Mouse (Mus musculus): ENCODE results near the gene Ngef. TPM values are rescaled to one million over a fixed set of nuclear protein-coding genes. Genes with fewer than 3 reads are reported as not detected.

The Ngef gene
- total RNA-seq, 1 experiment, result 1.2 TPM

- H3K36me3 ChIP-seq (ENCODE audit: control insufficient read depth, insufficient read depth, low read length, poor library complexity, severe bottlenecking), result no peaks in the 10 kb centered on the region
- H3K4me3 ChIP-seq (ENCODE audit: insufficient read depth in 1 of 2, low read depth in 1 of 2, low read length in 2 of 2, poor library complexity in 1 of 2, severe bottlenecking in 1 of 2), result no peak overlapping the region
- no peak for DNase-seq (ENCODE audit: low read depth, low spot score)
- H3K9me3 ChIP-seq (ENCODE audit: control insufficient read depth, insufficient read depth, low read depth, low read length), result no peaks in the 10 kb centered on the region
- H3K27ac ChIP-seq (ENCODE audit: insufficient read depth, low read depth, low read length, poor library complexity, severe bottlenecking), result no peak overlapping the region
- in situ Hi-C loops (cut with MboI; ENCODE audit: low sequenced_read_pairs in 2 of 2, unreplicated experiment in 2 of 2), result no loop called here
- TF ChIP-seq CHD2 (IDR thresholded peaks at IDR 0.05; ENCODE audit: low read depth, low read length), result no peak
- no peak for TF ChIP-seq HCFC1 (IDR thresholded peaks at IDR 0.05; ENCODE audit: borderline replicate concordance, insufficient read depth, low read length)
- TF ChIP-seq ZNF384 (IDR thresholded peaks at IDR 0.05; ENCODE audit: low read depth, low read length), result no peak
- no peak for TF ChIP-seq MAFK (IDR thresholded peaks at IDR 0.05; ENCODE audit: insufficient read depth, low read depth, low read length)
- TF ChIP-seq ZC3H11A (IDR thresholded peaks at IDR 0.05; ENCODE audit: borderline replicate concordance, low read depth, low read length), result no peak
- no peaks in the 10 kb centered on the region for H3K4me1 ChIP-seq (ENCODE audit: control insufficient read depth in 2 of 2, insufficient read depth in 2 of 2, low read length in 2 of 2, poor library complexity in 1 of 2)
- H3K9ac ChIP-seq (ENCODE audit: insufficient read depth, low read depth, low read length, poor library complexity, severe bottlenecking), result no peak overlapping the region
Observed at GRCm38 (mm10) chr1:87562967-87563366, 10.7 kb downstream of the Ngef start.

- in situ Hi-C loops (cut with MboI; ENCODE audit: low sequenced_read_pairs in 2 of 2, unreplicated experiment in 2 of 2), result no loop called here
- Histone ChIP-seq H3K9me3 (ENCODE audit: control insufficient read depth, insufficient read depth, low read depth, low read length) (no peaks in the 10 kb centered on the region), H3K9ac (ENCODE audit: insufficient read depth, low read depth, low read length, poor library complexity, severe bottlenecking) (no peak overlapping the region), H3K4me3 (ENCODE audit: insufficient read depth in 1 of 2, low read depth in 1 of 2, low read length in 2 of 2, poor library complexity in 1 of 2, severe bottlenecking in 1 of 2) (no peak overlapping the region), H3K36me3 (ENCODE audit: control insufficient read depth, insufficient read depth, low read length, poor library complexity, severe bottlenecking) (no peaks in the 10 kb centered on the region), H3K27ac (ENCODE audit: insufficient read depth, low read depth, low read length, poor library complexity, severe bottlenecking) (no peak overlapping the region), H3K4me1 (ENCODE audit: control insufficient read depth in 2 of 2, insufficient read depth in 2 of 2, low read length in 2 of 2, poor library complexity in 1 of 2) (no peaks in the 10 kb centered on the region)
- DNase-seq (ENCODE audit: low read depth, low spot score), result no peak
- TF ChIP-seq CHD2 (IDR thresholded peaks at IDR 0.05; ENCODE audit: low read depth, low read length) (no peak), HCFC1 (IDR thresholded peaks at IDR 0.05; ENCODE audit: borderline replicate concordance, insufficient read depth, low read length) (no peak), ZC3H11A (IDR thresholded peaks at IDR 0.05; ENCODE audit: borderline replicate concordance, low read depth, low read length) (no peak), MAFK (IDR thresholded peaks at IDR 0.05; ENCODE audit: insufficient read depth, low read depth, low read length) (no peak), ZNF384 (IDR thresholded peaks at IDR 0.05; ENCODE audit: low read depth, low read length) (no peak)
Observed at GRCm38 (mm10) chr1:87553586-87553985, 20.1 kb downstream of the Ngef start.

GRCm38 (mm10) chr1:87551008-87551407 is 22.7 kb downstream of the Ngef start:
- in situ Hi-C loops (cut with MboI; ENCODE audit: low sequenced_read_pairs in 2 of 2, unreplicated experiment in 2 of 2), result no loop called here
- no peak for TF ChIP-seq ZNF384 (IDR thresholded peaks at IDR 0.05; ENCODE audit: low read depth, low read length)
- TF ChIP-seq ZC3H11A (IDR thresholded peaks at IDR 0.05; ENCODE audit: borderline replicate concordance, low read depth, low read length), result no peak
- TF ChIP-seq MAFK (IDR thresholded peaks at IDR 0.05; ENCODE audit: insufficient read depth, low read depth, low read length), result no peak
- no peak for TF ChIP-seq CHD2 (IDR thresholded peaks at IDR 0.05; ENCODE audit: low read depth, low read length)
- TF ChIP-seq HCFC1 (IDR thresholded peaks at IDR 0.05; ENCODE audit: borderline replicate concordance, insufficient read depth, low read length), result no peak
- Histone ChIP-seq H3K9ac (ENCODE audit: insufficient read depth, low read depth, low read length, poor library complexity, severe bottlenecking) (no peak overlapping the region), H3K27ac (ENCODE audit: insufficient read depth, low read depth, low read length, poor library complexity, severe bottlenecking) (no peak overlapping the region), H3K9me3 (ENCODE audit: control insufficient read depth, insufficient read depth, low read depth, low read length) (no peaks in the 10 kb centered on the region), H3K36me3 (ENCODE audit: control insufficient read depth, insufficient read depth, low read length, poor library complexity, severe bottlenecking) (no peaks in the 10 kb centered on the region), H3K4me3 (ENCODE audit: insufficient read depth in 1 of 2, low read depth in 1 of 2, low read length in 2 of 2, poor library complexity in 1 of 2, severe bottlenecking in 1 of 2) (no peak overlapping the region), H3K4me1 (ENCODE audit: control insufficient read depth in 2 of 2, insufficient read depth in 2 of 2, low read length in 2 of 2, poor library complexity in 1 of 2) (no peaks in the 10 kb centered on the region)
- no peak for DNase-seq (ENCODE audit: low read depth, low spot score)

GRCm38 (mm10) chr1:87541614-87542013 is 32.1 kb downstream of the Ngef start:
- Histone ChIP-seq H3K27ac (ENCODE audit: insufficient read depth, low read depth, low read length, poor library complexity, severe bottlenecking) (no peak overlapping the region), H3K9me3 (ENCODE audit: control insufficient read depth, insufficient read depth, low read depth, low read length) (no peaks in the 10 kb centered on the region), H3K4me1 (ENCODE audit: control insufficient read depth in 2 of 2, insufficient read depth in 2 of 2, low read length in 2 of 2, poor library complexity in 1 of 2) (no peaks in the 10 kb centered on the region), H3K36me3 (ENCODE audit: control insufficient read depth, insufficient read depth, low read length, poor library complexity, severe bottlenecking) (no peaks in the 10 kb centered on the region), H3K9ac (ENCODE audit: insufficient read depth, low read depth, low read length, poor library complexity, severe bottlenecking) (no peak overlapping the region), H3K4me3 (ENCODE audit: insufficient read depth in 1 of 2, low read depth in 1 of 2, low read length in 2 of 2, poor library complexity in 1 of 2, severe bottlenecking in 1 of 2) (no peak overlapping the region)
- TF ChIP-seq CHD2 (IDR thresholded peaks at IDR 0.05; ENCODE audit: low read depth, low read length) (no peak), MAFK (IDR thresholded peaks at IDR 0.05; ENCODE audit: insufficient read depth, low read depth, low read length) (no peak), ZC3H11A (IDR thresholded peaks at IDR 0.05; ENCODE audit: borderline replicate concordance, low read depth, low read length) (0 out of 2 replicates have a peak, but pooled peaks have one; percentile 14), HCFC1 (IDR thresholded peaks at IDR 0.05; ENCODE audit: borderline replicate concordance, insufficient read depth, low read length) (no peak)
- peak; percentile 89 for DNase-seq (ENCODE audit: low read depth, low spot score)
- in situ Hi-C loops (cut with MboI; ENCODE audit: low sequenced_read_pairs in 2 of 2, unreplicated experiment in 2 of 2), result no loop called here

GRCm38 (mm10) chr1:87537008-87537407 is 36.7 kb downstream of the Ngef start:
- no peak overlapping the region for H3K27ac ChIP-seq (ENCODE audit: insufficient read depth, low read depth, low read length, poor library complexity, severe bottlenecking)
- in situ Hi-C loops (cut with MboI; ENCODE audit: low sequenced_read_pairs in 2 of 2, unreplicated experiment in 2 of 2), result no loop called here
- TF ChIP-seq ZC3H11A (IDR thresholded peaks at IDR 0.05; ENCODE audit: borderline replicate concordance, low read depth, low read length) (no peak), CHD2 (IDR thresholded peaks at IDR 0.05; ENCODE audit: low read depth, low read length) (no peak), ZNF384 (IDR thresholded peaks at IDR 0.05; ENCODE audit: low read depth, low read length) (no peak), MAFK (IDR thresholded peaks at IDR 0.05; ENCODE audit: insufficient read depth, low read depth, low read length) (no peak), HCFC1 (IDR thresholded peaks at IDR 0.05; ENCODE audit: borderline replicate concordance, insufficient read depth, low read length) (no peak)
- no peaks in the 10 kb centered on the region for H3K36me3 ChIP-seq (ENCODE audit: control insufficient read depth, insufficient read depth, low read length, poor library complexity, severe bottlenecking)
- DNase-seq (ENCODE audit: low read depth, low spot score), result no peak
- H3K9me3 ChIP-seq (ENCODE audit: control insufficient read depth, insufficient read depth, low read depth, low read length), result no peaks in the 10 kb centered on the region
- no peaks in the 10 kb centered on the region for H3K4me1 ChIP-seq (ENCODE audit: control insufficient read depth in 2 of 2, insufficient read depth in 2 of 2, low read length in 2 of 2, poor library complexity in 1 of 2)
- no peak overlapping the region for H3K4me3 ChIP-seq (ENCODE audit: insufficient read depth in 1 of 2, low read depth in 1 of 2, low read length in 2 of 2, poor library complexity in 1 of 2, severe bottlenecking in 1 of 2)
- no peak overlapping the region for H3K9ac ChIP-seq (ENCODE audit: insufficient read depth, low read depth, low read length, poor library complexity, severe bottlenecking)
